Mouse (Mus musculus) neural tube, embryonic 10.5 days (tissue): ENCODE data around the gene Bmp2k.

Experiments
- DNase-seq: peaks from one replicate; pipeline ENCODE4 v3.0.0-alpha.2; 2017; ENCODE audit warnings: low spot score; ENCODE audit errors: extremely low spot score

Bmp2k gene

GRCm38 (mm10) chr5:97054166-97054565 is 56.7 kb downstream of the Bmp2k start:
- no peak for DNase-seq

- no peak for DNase-seq
These were observed 57.3 kb downstream of the Bmp2k start for GRCm38 (mm10) chr5:97054801-97055200.

GRCm38 (mm10) chr5:97055511-97056068 is 58.1 kb downstream of the Bmp2k start:
- DNase-seq = no peak

- DNase-seq = no peak
These were observed 58.9 kb downstream of the Bmp2k start for GRCm38 (mm10) chr5:97056359-97056758.

- no peak for DNase-seq
These were observed 59.4 kb downstream of the Bmp2k start for GRCm38 (mm10) chr5:97056791-97057450.

- DNase-seq = no peak
These were observed 63.4 kb downstream of the Bmp2k start for GRCm38 (mm10) chr5:97060864-97061263.

- DNase-seq = no peak
These were observed 64.6 kb downstream of the Bmp2k start for GRCm38 (mm10) chr5:97062041-97062440.

- DNase-seq = no peak
These were observed 68.3 kb downstream of the Bmp2k start for GRCm38 (mm10) chr5:97065746-97066145.

GRCm38 (mm10) chr5:97075476-97076151 is 78.1 kb downstream of the Bmp2k start:
- no peak for DNase-seq

- DNase-seq = no peak
These were observed 78.7 kb downstream of the Bmp2k start for GRCm38 (mm10) chr5:97076167-97076566.

- DNase-seq = no peak
These were observed 80.2 kb downstream of the Bmp2k start for GRCm38 (mm10) chr5:97077676-97078075.

GRCm38 (mm10) chr5:97078641-97079040 is 81.2 kb downstream of the Bmp2k start:
- no peak for DNase-seq

- no peak for DNase-seq
These were observed 84.0 kb downstream of the Bmp2k start for GRCm38 (mm10) chr5:97081481-97081880.

- no peak for DNase-seq
These were observed 86.2 kb downstream of the Bmp2k start for GRCm38 (mm10) chr5:97083701-97084100.

- DNase-seq = no peak
These were observed 87.1 kb downstream of the Bmp2k start for GRCm38 (mm10) chr5:97084541-97084940.

- no peak for DNase-seq
These were observed 87.6 kb downstream of the Bmp2k start for GRCm38 (mm10) chr5:97085071-97085470.

- DNase-seq = no peak
These were observed 89.6 kb downstream of the Bmp2k start for GRCm38 (mm10) chr5:97087030-97087630.

- no peak for DNase-seq
These were observed 90.3 kb downstream of the Bmp2k start for GRCm38 (mm10) chr5:97087746-97088145.

GRCm38 (mm10) chr5:97088231-97088630 is 90.7 kb downstream of the Bmp2k start:
- DNase-seq = no peak

- DNase-seq = no peak
These were observed 91.9 kb downstream of the Bmp2k start for GRCm38 (mm10) chr5:97089426-97089825.

- DNase-seq = no peak
These were observed 92.7 kb downstream of the Bmp2k start for GRCm38 (mm10) chr5:97090034-97090784.

- no peak for DNase-seq
These were observed 95.5 kb downstream of the Bmp2k start for GRCm38 (mm10) chr5:97092970-97093369.
